In the genomic region with DNA sequence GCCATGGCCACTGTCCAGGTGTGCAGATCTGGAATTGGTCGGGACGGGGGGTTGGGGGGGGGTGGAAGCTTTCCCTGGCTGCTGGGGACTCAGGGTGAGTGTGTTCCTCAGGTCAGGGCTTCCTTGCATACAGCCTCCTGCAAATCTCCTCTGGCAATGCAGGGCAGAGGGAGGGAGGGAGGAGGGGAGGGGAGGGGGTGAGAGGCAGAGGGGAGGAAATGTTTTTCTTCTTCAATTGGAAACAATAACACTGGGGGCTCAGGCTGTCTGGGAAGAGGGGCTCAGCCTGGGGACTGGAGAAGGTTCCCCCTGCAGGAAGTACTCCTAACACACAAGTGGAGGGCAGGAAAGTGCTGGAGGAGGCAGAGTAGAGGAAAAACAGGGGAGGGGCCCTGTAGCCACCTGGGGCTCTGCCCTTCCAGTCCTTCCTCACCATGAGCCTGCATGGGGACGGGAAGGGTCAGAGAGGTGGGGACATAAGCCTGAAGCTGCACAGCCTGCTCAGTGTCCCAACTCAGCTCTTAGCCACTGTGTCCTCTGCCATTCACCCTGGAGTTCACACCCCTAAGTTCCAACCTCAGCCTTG, we compare ENCODE assay signal across 14 mouse cellular contexts. TPM values are rescaled to one million over a fixed set of nuclear protein-coding genes. Genes with fewer than 3 reads are reported as not detected.
DNase-seq lines count a peak whose midpoint lies in the region; ATAC-seq and TF ChIP-seq lines count a peak whose summit lies in the region.
"Had no signal": no experiment of that assay in that cellular context is flagged by ENCODE, and none has a peak within 500 bp of the region (broad histone marks: within the 10 kb centered on the region; RNA-seq: fewer than 3 reads in every experiment).

No protein-coding gene starts in this region.

- peaks cover 3% of the 10 kb centered on the region; the same call in 1 of the 2 replicates for H3K9me3 ChIP-seq in heart, embryonic 11.5 days (replicated peaks; ENCODE audit: control insufficient read depth, low read length)
- H3K9me3 ChIP-seq in lung, postnatal 0 days (ENCODE audit: low read length) = no peaks in the 10 kb centered on the region
- H3K9me3 ChIP-seq in hindbrain, embryonic 12.5 days (replicated peaks) = no peaks in the 10 kb centered on the region
- H3K9me3 ChIP-seq in stomach, embryonic 14.5 days (ENCODE audit: control insufficient read depth, low read depth, low read length) = no peaks in the 10 kb centered on the region

- peak; percentile 21; the same call in 1 of the 2 replicates for TF ChIP-seq CTCF in lung, postnatal 0 days (IDR thresholded peaks at IDR 0.05)

- TF ChIP-seq EP300 in lung, postnatal 0 days (IDR thresholded peaks at IDR 0.05) = no peak

- WGBS in heart, embryonic 11.5 days (ENCODE audit: insufficient replicate concordance) = 24% methylated on average over 3 of the region's 3 CpGs
- WGBS in lung, postnatal 0 days = 26% methylated on average over 3 of the region's 3 CpGs
- 26% methylated on average over 3 of the region's 3 CpGs for WGBS in hindbrain, embryonic 12.5 days
- WGBS in stomach, embryonic 14.5 days = 13% methylated on average over 3 of the region's 3 CpGs

- H3K4me2 ChIP-seq in heart, embryonic 11.5 days = no peak overlapping the region; the same call in 1 of the 2 replicates
- no peak overlapping the region for H3K4me2 ChIP-seq in lung, postnatal 0 days (replicated peaks; ENCODE audit: low read depth, low read length)
- H3K4me2 ChIP-seq in hindbrain, embryonic 12.5 days (replicated peaks) = 0 out of 2 replicates have a peak overlapping the region, but pooled peaks have one; percentile 0
- H3K4me2 ChIP-seq in stomach, embryonic 14.5 days (replicated peaks; ENCODE audit: low read depth, low read length) = no peak overlapping the region

- intact Hi-C loops in heart, postnatal 36 days (cut with DNase I) = no loop called here

- H3K4me1 ChIP-seq in heart, embryonic 11.5 days (ENCODE audit: control insufficient read depth, insufficient read depth, low read length) = peaks cover 53% of the 10 kb centered on the region
- H3K4me1 ChIP-seq in lung, postnatal 0 days (ENCODE audit: insufficient read depth, low read depth, low read length) = peaks cover 13% of the 10 kb centered on the region
- peaks cover 25% of the 10 kb centered on the region for H3K4me1 ChIP-seq in hindbrain, embryonic 12.5 days
- peaks cover 40% of the 10 kb centered on the region for H3K4me1 ChIP-seq in stomach, embryonic 14.5 days (ENCODE audit: control insufficient read depth, insufficient read depth, low read length)

- DNase-seq in heart, postnatal 36 days = no peak
- no peak for DNase-seq in lung, postnatal 0 days (ENCODE audit: low spot score)
- no peak for DNase-seq in lung, postnatal 10 days
- DNase-seq in layer of hippocampus, postnatal 10 days (ENCODE audit: low spot score in 2 of 2) = no peak
- DNase-seq in right cerebral cortex, postnatal 25 days = no peak
- DNase-seq: cerebellum, adult 18-20 months had no signal

- no peak overlapping the region for H3K4me3 ChIP-seq in heart, embryonic 11.5 days (ENCODE audit: low read depth, low read length)
- H3K4me3 ChIP-seq in lung, postnatal 0 days (ENCODE audit: low read depth, low read length) = no peak overlapping the region
- no peak overlapping the region for H3K4me3 ChIP-seq in hindbrain, embryonic 12.5 days
- H3K4me3 ChIP-seq in stomach, embryonic 14.5 days (ENCODE audit: low read depth, low read length) = no peak overlapping the region
- H3K4me3 ChIP-seq: erythroblast, embryonic 14.5 days had no signal

- H3K36me3 ChIP-seq in heart, embryonic 11.5 days (ENCODE audit: control insufficient read depth, insufficient read depth, low read length) = no peaks in the 10 kb centered on the region
- H3K36me3 ChIP-seq in lung, postnatal 0 days (ENCODE audit: insufficient read depth, low read length) = no peaks in the 10 kb centered on the region
- no peaks in the 10 kb centered on the region for H3K36me3 ChIP-seq in hindbrain, embryonic 12.5 days
- H3K36me3 ChIP-seq in stomach, embryonic 14.5 days (ENCODE audit: control insufficient read depth, insufficient read depth, low read length) = no peaks in the 10 kb centered on the region

- H3K27ac ChIP-seq in heart, embryonic 11.5 days (ENCODE audit: low read depth, low read length) = peak overlapping the region; percentile 70
- peak overlapping the region; percentile 20; the same call in 1 of the 2 replicates for H3K27ac ChIP-seq in lung, postnatal 0 days (ENCODE audit: low read length)
- H3K27ac ChIP-seq in hindbrain, embryonic 12.5 days = no peak overlapping the region
- H3K27ac ChIP-seq in stomach, embryonic 14.5 days (ENCODE audit: low read length) = no peak overlapping the region; the same call in none of the 2 replicates
- H3K27ac ChIP-seq: liver, embryonic 14.5 days had no signal

- no peak for ATAC-seq in heart, embryonic 11.5 days (replicated peaks; ENCODE audit: insufficient number of reproducible peaks, low FRiP score, low TSS enrichment)
- ATAC-seq in lung, postnatal 0 days = no peak
- no peak for ATAC-seq in hindbrain, embryonic 12.5 days (ENCODE audit: low FRiP score)
- ATAC-seq in stomach, embryonic 14.5 days (ENCODE audit: insufficient number of reproducible peaks, insufficient read depth, low FRiP score, low read depth) = 0 out of 2 replicates have a peak, but pooled peaks have one; percentile 5

- no peak overlapping the region for H3K9ac ChIP-seq in heart, embryonic 11.5 days (ENCODE audit: low read depth, low read length)
- H3K9ac ChIP-seq in lung, postnatal 0 days (replicated peaks; ENCODE audit: low read depth) = no peak overlapping the region
- H3K9ac ChIP-seq in hindbrain, embryonic 12.5 days = no peak overlapping the region
- H3K9ac ChIP-seq in stomach, embryonic 14.5 days (replicated peaks; ENCODE audit: low read depth, low read length) = no peak overlapping the region
- H3K9ac ChIP-seq: liver, embryonic 14.5 days had no signal

- peaks cover 18% of the 10 kb centered on the region for H3K27me3 ChIP-seq in heart, embryonic 11.5 days (ENCODE audit: control insufficient read depth, insufficient read depth, low read length)
- H3K27me3 ChIP-seq in lung, postnatal 0 days (replicated peaks; ENCODE audit: insufficient read depth, low read length) = no peaks in the 10 kb centered on the region
- H3K27me3 ChIP-seq in hindbrain, embryonic 12.5 days = peaks cover 32% of the 10 kb centered on the region
- peaks cover 5% of the 10 kb centered on the region; the same call in 1 of the 2 replicates for H3K27me3 ChIP-seq in stomach, embryonic 14.5 days (ENCODE audit: control insufficient read depth, insufficient read depth, low read length)

RNA-seq across cellular contexts. Expression of gene Plxnd1, which starts 3.0 kb away (rescaled TPM):
- polyA plus RNA-seq in heart, embryonic 11.5 days (2014; fragmentation: Nextera tagmentation; extraction: Ambion mirVana) = 56.1 and 60.0 TPM in 2 replicates
- 10 to 100 TPM; 69.9 to 74.6 TPM for total RNA-seq in heart, postnatal 36 days (2021)
- polyA plus RNA-seq in lung, postnatal 0 days (2015; fragmentation: Nextera tagmentation; extraction: Ambion mirVana) = 26.9 and 33.4 TPM in 2 replicates
- 21.9 and 24.5 TPM in 2 replicates for polyA plus RNA-seq in hindbrain, embryonic 12.5 days (2016; fragmentation: Nextera tagmentation; extraction: Ambion mirVana)
- polyA plus RNA-seq in stomach, embryonic 14.5 days (2014; fragmentation: Nextera tagmentation; extraction: Ambion mirVana) = 43.1 and 44.5 TPM in 2 replicates
- total RNA-seq in layer of hippocampus, postnatal 10 days (2021) = 10 to 100 TPM; 73.2 to 73.5 TPM

RNA-seq across cellular contexts. Expression of gene H1foo, which starts 53.1 kb away (rescaled TPM):
- polyA plus RNA-seq in heart, embryonic 11.5 days (2014; fragmentation: Nextera tagmentation; extraction: Ambion mirVana) = not detected in 2 replicates
- total RNA-seq in heart, postnatal 36 days (2021) = not detected
- not detected in 2 replicates for polyA plus RNA-seq in lung, postnatal 0 days (2015; fragmentation: Nextera tagmentation; extraction: Ambion mirVana)
- polyA plus RNA-seq in hindbrain, embryonic 12.5 days (2016; fragmentation: Nextera tagmentation; extraction: Ambion mirVana) = not detected in 2 replicates
- polyA plus RNA-seq in stomach, embryonic 14.5 days (2014; fragmentation: Nextera tagmentation; extraction: Ambion mirVana) = not detected in 2 replicates
- total RNA-seq in layer of hippocampus, postnatal 10 days (2021) = not detected
- total RNA-seq: adrenal gland, postnatal 10 days; midbrain, postnatal 0 days had no signal
- polyA plus RNA-seq: erythroblast, embryonic 14.5 days; large intestine, adult 2 months; liver, embryonic 14.5 days; midbrain, postnatal 0 days had no signal

Comparison
In these comparisons a context has a peak if more than half of its experiments do, and no peak if none do; other contexts are left out.
1. H3K27ac ChIP-seq: peak in heart, embryonic 11.5 days (single experiment) and lung, postnatal 0 days (single experiment); none in hindbrain, embryonic 12.5 days (single experiment) and stomach, embryonic 14.5 days (single experiment).